Mouse (Mus musculus) cerebellum, adult 18-20 months (tissue): ENCODE measurements around the gene Rps3.
"Not testable (repeated sequence)": the region's sequence is repeated elsewhere in the genome, so short reads cannot be mapped to it uniquely, and the experiment has no call there.

Experiments used
- DNase-seq, 2 experiments: peaks; one replicate each; pipeline ENCODE4 v3.0.0; 2021

The Rps3 gene

GRCm38 (mm10) chr7:99483271-99483923 is at the start of gene Rps3:
Gene Rps3, minus strand, starts transcription at chr7:99483738.
- peak; percentile 91 to 96 for DNase-seq

- DNase-seq = no peak
Observed at GRCm38 (mm10) chr7:99532526-99532925, 49.0 kb upstream of the Rps3 start.

- DNase-seq = no peak
Observed at GRCm38 (mm10) chr7:99531408-99531970, 48.0 kb upstream of the Rps3 start.

- no peak for DNase-seq
Observed at GRCm38 (mm10) chr7:99529410-99529809, 45.9 kb upstream of the Rps3 start.

GRCm38 (mm10) chr7:99528547-99528946 is 45.0 kb upstream of the Rps3 start:
- no peak for DNase-seq

- no peak for DNase-seq
Observed at GRCm38 (mm10) chr7:99523837-99524236, 40.3 kb upstream of the Rps3 start.

- no peak for DNase-seq
Observed at GRCm38 (mm10) chr7:99523121-99523520, 39.6 kb upstream of the Rps3 start.

GRCm38 (mm10) chr7:99518954-99519644 is 35.6 kb upstream of the Rps3 start:
- DNase-seq = no peak

- DNase-seq = no peak
Observed at GRCm38 (mm10) chr7:99516814-99517157, 33.2 kb upstream of the Rps3 start.

GRCm38 (mm10) chr7:99516092-99516813 is 32.7 kb upstream of the Rps3 start:
- peak in 1 of 2 experiments; percentile 41 for DNase-seq

- DNase-seq = peak in 1 of 2 experiments; percentile 20
Observed at GRCm38 (mm10) chr7:99510087-99510501, 26.6 kb upstream of the Rps3 start.

GRCm38 (mm10) chr7:99508187-99508586 is 24.6 kb upstream of the Rps3 start:
- DNase-seq = not testable (repeated sequence)

GRCm38 (mm10) chr7:99504556-99504955 is 21.0 kb upstream of the Rps3 start:
- DNase-seq = no peak

- DNase-seq = no peak
Observed at GRCm38 (mm10) chr7:99501148-99501547, 17.6 kb upstream of the Rps3 start.

- DNase-seq = no peak
Observed at GRCm38 (mm10) chr7:99500655-99501054, 17.1 kb upstream of the Rps3 start.

- peak; percentile 79 to 86 for DNase-seq
Observed at GRCm38 (mm10) chr7:99500201-99500600, 16.7 kb upstream of the Rps3 start.

GRCm38 (mm10) chr7:99499128-99499527 is 15.6 kb upstream of the Rps3 start:
- no peak for DNase-seq

- no peak for DNase-seq
Observed at GRCm38 (mm10) chr7:99489708-99490107, 6.2 kb upstream of the Rps3 start.

- no peak for DNase-seq
Observed at GRCm38 (mm10) chr7:99484679-99485078, 1.1 kb upstream of the Rps3 start.

GRCm38 (mm10) chr7:99483924-99484319 is 384 bp upstream of the Rps3 start:
- DNase-seq = no peak

- no peak for DNase-seq
Observed at GRCm38 (mm10) chr7:99482637-99483036, 901 bp downstream of the Rps3 start.

- no peak for DNase-seq
Observed at GRCm38 (mm10) chr7:99477235-99477634, 6.3 kb downstream of the Rps3 start.

- DNase-seq = no peak
Observed at GRCm38 (mm10) chr7:99476558-99477114, 6.9 kb downstream of the Rps3 start.
